Mouse (Mus musculus) yolk sac, embryonic 10.5 days (tissue): Measurements from ENCODE around the gene Col28a1.

ENCODE experiments used
- DNase-seq: peaks from one replicate; pipeline ENCODE4 v3.0.0-alpha.2; 2017; ENCODE audit warnings: low spot score

Gene Col28a1

GRCm38 (mm10) chr6:8192517-8192916, at the start of gene Col28a1:
Col28a1 (minus strand) TSS chr6:8192617.
- no peak for DNase-seq

DNA sequence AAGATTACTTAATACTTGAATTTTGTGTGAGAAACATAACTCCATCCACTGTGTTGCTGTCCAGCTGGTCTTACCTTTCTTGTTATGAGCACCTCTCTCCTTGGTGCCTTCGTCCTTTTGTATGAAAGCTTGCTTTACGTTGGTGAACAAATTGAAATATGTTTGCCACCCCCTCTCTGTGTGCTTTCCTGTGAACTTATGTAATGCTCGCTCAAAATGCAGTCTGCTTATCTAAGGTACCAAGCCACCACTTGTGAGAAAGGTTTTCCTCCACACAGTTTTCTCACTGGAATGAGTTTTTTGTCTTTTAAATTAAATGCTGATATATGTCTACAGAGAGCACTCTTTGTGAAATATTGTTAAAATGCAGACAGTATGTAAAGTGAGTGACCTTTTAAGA, 36.2 kb upstream of the Col28a1 start:
- DNase-seq = no peak

DNA sequence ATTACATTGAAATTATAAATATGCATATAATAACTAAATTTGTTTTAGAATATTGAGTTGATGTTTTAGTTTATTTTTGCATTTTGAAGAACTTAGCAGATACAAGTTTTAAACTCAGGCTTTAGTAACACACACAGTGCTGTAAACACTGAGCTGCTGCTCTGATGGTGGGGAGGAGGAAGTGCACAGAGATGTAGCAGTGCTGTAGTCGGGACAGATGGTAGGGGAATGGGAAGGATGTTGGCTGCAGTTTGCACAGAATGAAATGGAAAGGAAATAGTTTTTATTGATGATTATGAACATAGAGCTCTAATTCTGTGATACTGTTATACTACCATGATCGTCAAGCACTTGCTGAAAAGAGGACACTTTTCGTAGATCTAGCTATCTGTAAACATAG, 34.6 kb upstream of the Col28a1 start:
- DNase-seq = no peak

DNA sequence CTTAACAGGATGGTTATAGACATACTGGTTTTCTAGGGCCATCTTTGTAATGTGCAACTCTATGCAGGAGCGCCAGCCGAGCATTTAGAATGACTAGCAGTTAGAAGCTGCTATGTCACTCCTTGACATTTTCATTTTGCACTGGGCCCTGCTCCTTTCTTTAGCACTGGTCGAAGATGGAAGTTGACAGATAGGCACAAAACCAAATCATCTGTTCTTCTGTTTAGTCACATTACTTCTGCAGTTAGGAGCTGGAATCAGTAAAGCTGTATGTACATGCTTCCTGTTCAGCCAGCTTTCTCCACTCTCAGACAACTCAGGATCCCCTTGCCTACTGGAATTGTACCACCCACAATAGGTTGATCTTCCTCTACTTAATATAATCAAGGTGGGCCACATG, 18.2 kb upstream of the Col28a1 start:
- DNase-seq = no peak

- DNase-seq = no peak
These were observed 17.4 kb upstream of the Col28a1 start for GRCm38 (mm10) chr6:8209866-8210186.

GRCm38 (mm10) chr6:8209047-8209865, 16.8 kb upstream of the Col28a1 start, which contains the start of gene Mios:
Mios (plus strand) TSS chr6:8209222.
- DNase-seq = peak; percentile 94

DNA sequence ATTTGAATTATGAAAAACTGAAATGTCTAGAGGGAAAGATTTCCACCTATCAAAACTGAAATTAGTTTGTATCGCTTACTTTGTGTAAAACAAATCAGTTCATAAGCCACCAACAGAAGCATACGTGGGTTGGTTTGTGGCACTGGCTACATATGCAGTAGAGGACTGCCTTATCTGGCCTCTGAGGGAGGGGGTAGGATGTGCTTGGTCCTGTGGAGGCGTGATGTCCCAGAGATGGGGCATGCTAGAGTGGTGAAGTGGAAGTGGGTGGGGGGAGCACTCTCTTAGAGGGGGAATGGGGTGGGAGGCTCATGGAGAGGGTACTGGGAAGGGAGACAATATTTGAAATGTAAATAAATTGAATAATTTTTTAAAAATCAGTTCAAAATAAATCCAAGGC, 2.5 kb downstream of the Col28a1 start:
- no peak for DNase-seq

GRCm38 (mm10) chr6:8188599-8189233, 3.7 kb downstream of the Col28a1 start:
- no peak for DNase-seq

DNA sequence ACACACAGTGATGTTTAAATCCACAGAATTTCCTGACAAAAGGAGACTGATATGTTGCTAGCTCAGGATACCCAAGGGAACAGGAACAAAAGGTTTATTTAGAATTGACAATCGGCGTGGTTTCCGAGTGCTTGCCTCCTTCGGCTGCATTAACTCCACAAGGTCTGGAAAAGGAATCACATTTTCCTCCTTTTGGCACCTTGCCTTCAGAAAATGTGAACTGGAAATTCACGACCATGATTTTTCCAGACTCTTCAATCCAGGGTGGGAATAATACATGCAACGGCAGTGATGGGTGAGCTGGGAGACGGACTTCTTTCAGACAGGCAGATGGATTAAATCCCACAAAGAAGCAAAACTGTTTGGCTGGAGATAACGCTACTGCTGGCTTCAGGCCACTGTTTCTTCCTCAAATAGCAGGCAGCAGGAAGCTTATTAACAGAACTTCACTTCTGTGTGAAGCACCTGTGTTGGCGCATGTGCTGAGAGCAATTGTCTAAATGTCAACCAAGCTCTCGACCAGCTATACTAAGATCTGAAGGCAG, 13.9 kb downstream of the Col28a1 start:
- DNase-seq = no peak

GRCm38 (mm10) chr6:8176116-8176515, 16.3 kb downstream of the Col28a1 start:
- DNase-seq = no peak

GRCm38 (mm10) chr6:8175346-8175745, 17.1 kb downstream of the Col28a1 start:
- no peak for DNase-seq

DNA sequence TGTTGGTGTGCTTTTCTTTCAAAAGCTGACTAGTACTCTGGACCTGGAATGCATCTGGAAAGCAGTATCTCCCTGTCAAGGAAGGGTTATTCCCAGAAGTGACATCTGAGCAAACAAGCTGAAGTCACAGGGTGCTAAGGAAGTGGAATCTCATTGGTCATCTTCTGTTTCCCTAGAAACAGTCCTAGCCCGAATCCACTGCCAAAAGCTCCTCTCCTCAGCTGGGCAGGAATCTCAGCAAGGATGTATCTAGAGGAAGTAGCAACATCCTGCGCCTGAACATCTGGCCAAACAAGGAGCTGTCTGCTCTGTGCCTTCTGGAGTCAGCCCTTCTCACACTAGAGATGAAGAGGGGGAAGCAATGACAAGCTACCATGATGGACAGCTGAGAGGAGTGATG, 18.4 kb downstream of the Col28a1 start:
- DNase-seq = no peak

DNA sequence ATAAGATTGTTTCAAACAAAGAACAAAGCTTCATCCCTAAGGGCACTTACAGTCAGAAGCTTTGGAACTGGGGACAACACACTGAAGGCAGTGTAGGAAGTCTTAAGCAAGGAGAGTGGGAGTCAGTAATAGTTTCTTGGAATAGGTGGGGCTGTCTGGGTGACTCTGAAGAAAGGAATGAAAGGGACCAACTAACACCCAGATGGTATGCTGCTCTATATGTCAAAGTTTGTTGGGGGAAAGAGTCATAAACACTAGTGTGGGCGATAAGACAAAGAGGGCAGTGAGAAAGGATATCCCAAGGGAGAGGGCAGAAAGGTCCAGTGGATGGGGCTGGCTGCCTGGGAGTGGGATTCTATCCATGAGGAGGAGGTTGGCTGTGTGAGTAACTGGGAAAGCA, 20.3 kb downstream of the Col28a1 start:
- no peak for DNase-seq

DNA sequence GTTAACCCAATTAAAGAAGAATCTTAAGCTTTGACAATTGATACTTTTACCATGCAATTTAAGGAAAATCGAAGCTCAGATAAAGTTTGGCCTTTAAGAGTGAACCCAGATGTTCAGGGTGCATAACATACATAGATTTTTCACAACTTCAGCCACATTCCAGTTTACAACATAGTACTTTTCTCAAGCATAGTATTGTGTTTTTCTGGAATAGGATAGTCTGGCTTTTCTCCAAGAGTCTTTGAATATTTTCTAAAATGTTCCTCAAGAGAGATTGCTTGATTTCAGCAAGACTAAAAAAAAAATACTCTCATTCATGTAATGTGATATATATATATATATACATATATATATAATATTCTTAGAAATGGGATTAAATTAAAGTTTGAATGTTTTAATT, 27.7 kb downstream of the Col28a1 start:
- no peak for DNase-seq

DNA sequence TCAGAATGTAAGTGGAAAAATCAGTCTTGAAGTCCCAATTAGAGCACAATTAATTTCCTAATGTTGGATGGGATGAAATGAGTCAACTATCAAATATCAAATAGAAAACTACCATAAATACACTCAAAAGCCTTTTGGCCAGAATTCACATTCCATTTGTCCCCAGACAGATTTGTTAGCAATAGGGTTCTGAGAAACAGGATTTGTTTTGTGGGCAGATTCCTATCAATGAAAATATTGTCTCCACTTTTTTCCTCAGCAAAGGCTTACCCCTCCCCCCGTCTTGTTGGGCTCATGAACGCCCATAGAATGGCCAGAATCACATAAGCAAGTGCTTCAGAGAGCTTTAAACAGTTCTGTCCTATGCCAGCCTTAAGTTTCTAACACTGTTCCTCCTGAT, 32.4 kb downstream of the Col28a1 start:
- DNase-seq = no peak

GRCm38 (mm10) chr6:8157121-8157520, 35.3 kb downstream of the Col28a1 start:
- no peak for DNase-seq

DNA sequence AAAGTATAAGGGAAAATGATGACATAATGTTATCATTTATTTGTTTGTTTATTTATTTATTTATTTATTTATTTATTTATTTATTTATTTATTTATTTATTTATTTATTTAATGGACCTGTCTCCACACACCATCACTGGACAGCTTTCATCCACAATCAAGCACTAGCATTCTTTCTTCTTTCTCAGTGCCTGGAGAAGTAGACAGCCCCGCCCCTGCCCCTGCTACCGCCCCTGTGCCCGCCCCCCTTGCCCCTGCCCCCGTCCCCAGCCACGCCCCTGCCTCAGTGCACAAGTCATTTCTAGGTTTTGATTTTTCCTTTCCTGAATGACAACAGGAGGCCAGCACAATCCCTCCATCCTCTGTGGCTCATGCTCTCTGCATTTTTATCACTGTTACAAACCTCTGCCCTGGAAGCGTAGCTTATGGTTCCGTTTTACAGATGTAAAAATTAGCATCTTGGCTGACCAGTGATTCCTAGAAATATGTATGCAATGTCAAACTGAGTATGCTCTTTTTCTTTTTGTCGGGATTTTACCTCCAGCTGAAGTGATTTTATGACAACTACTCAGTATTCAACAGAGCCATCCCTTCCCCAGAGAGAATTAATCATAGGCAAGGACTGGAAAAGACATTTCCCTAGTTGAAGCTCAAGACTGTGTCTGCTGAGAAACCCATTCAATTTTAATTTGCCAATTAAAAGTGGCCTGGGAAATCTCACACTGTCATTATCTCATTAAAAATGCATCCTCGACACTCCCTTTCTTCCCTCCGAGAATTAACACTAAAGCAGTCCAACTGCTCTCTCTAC, 39.7 kb downstream of the Col28a1 start:
- no peak for DNase-seq

- DNase-seq = no peak
These were observed 43.5 kb downstream of the Col28a1 start for GRCm38 (mm10) chr6:8148916-8149315.

- DNase-seq = peak; percentile 7
These were observed 50.5 kb downstream of the Col28a1 start for GRCm38 (mm10) chr6:8141881-8142280.

DNA sequence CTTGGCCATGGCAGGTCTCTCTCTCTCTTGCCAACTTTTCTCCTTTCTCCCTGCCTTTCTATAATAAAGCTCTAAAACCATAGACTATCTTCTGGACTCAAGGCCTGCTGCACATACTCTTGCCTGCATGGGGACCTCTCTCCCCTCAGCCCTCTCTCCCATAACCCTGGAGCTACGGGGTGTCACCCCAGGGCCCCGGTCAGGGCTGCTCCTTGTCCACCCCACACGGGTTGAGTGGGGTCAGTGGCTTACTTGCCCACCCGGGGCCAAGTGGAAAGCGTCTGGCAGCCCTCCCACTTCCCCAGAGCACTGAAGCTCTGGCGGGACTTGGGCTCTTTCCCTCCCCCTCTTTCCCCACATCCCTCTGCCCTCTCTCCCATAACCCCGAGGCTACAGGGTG, 62.3 kb downstream of the Col28a1 start:
- no peak for DNase-seq

DNA sequence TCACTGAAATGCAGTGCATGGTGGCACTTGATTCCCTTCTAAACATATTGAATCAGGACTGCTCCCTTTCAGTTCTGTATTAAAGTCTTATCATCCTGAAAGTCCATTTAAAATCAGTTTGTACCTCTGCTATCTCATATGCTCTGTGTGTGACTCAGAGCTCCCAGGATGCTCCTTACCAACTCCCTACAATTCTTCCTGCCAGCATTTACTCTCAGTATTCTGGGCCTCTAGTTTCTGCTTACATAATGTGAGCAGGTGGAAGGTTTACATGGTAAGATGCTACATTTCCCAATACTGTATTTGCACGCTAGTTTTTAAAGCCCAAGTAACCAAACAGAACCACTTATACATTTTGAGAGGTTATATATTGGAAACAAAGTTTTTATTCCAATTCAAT, 64.3 kb downstream of the Col28a1 start:
- DNase-seq = no peak

DNA sequence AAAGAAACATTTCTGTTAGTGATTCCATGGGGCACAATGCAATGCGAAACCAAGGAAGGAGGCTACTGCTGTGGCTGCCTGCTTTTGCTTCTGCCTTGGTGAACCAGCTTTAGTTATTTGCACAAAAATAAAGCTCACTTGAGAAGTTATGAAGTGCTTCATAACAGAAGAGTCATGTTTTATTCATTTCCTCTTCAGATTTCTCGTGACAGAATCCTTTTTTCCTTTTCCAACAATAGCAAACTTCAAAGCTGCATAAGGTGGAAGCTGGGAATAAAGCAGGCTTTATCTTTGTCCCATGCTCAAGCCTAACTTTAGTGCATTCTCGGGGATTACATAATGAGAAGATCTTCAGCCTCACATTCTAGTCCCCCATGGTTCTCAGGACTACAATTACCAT, 65.9 kb downstream of the Col28a1 start:
- no peak for DNase-seq

DNA sequence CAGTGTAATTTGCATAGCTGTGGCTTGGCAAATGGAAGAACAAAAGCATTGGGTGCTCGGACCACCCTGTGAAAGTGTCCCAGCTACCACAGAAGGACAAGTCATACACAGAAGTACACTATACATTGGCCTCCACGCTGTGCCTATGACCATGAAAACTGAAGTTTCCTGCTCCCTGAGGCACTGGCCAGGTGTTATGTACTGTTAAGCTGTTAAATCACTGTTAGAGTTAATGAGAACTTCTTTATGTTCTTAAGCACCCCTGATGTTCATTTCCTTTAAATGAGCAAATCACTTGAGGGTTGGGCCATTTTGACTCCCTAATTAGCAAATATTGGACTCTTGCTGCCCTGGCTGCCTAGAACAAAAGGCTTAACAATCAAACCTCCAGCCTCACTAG, 73.3 kb downstream of the Col28a1 start:
- no peak for DNase-seq
